ENCODE assay signal across 17 mouse cellular contexts in the genomic region with DNA sequence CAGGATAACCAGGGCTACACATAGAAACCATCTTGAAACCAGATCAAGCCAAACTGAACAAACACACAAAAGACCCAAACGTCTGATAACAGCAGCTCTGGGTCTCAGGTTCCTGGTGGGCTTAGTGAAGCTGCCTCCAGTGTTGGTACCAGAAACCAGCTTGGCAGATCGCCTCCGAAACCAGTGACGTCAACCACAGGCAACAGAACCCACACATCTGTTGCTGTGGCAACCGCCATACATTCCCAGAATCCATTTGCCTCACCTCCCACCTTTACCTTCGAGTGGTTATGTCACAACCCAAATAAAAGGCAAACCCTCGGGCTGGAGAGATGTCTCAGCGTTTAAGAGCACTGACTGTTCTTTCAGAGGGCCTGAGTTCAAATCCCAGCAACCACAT. TPM values are rescaled to one million over a fixed set of nuclear protein-coding genes. Genes with fewer than 3 reads are reported as not detected.
A peak's percentile ranks its signal among the peaks of the same experiment; 100 is the strongest.
DNase-seq lines count a peak whose midpoint lies in the region.
"Had no signal": no experiment of that assay in that cellular context is flagged by ENCODE, and none has a peak within 500 bp of the region (broad histone marks: within the 10 kb centered on the region; RNA-seq: fewer than 3 reads in every experiment).

No protein-coding gene starts in this region.

- peak; percentile 54 to 64 for DNase-seq in left cerebral cortex, adult 18-20 months (ENCODE audit: low spot score in 2 of 2)
- no peak for DNase-seq in left cerebral cortex, adult 11 months (ENCODE audit: low spot score)
- peak; percentile 57 for DNase-seq in right cerebral cortex, adult 18-20 months
- no peak for DNase-seq in right cerebral cortex, postnatal 10 days (ENCODE audit: low spot score in 2 of 2)
- peak; percentile 66 for DNase-seq in brain, adult 2 months (ENCODE audit: low read depth, low spot score)
- DNase-seq in right cerebral cortex, postnatal 14 days, result peak; percentile 50
- no peak for DNase-seq in cerebellum, postnatal 25 days
- DNase-seq: adrenal gland, adult 2 months; adrenal gland, postnatal 14 days; B cell, adult 2 months; cerebellum, adult 11-12 months; cerebellum, adult 8-10 months; cerebellum, postnatal 10 days; gastrocnemius, postnatal 25 days; heart, adult 2 months; heart, postnatal 14 days; heart, postnatal 4 days had no signal

RNA-seq across cellular contexts. Expression of gene Ddx39, which starts 7.4 kb away (rescaled TPM):
- total RNA-seq in left cerebral cortex, adult 18-20 months (2021), result 10 to 100 TPM; 14.6 to 19.2 TPM

RNA-seq across cellular contexts. Expression of gene Pkn1, which starts 8.6 kb away (rescaled TPM):
- total RNA-seq in left cerebral cortex, adult 18-20 months (2021), result 10 to 100 TPM; 53.9 to 65.2 TPM

RNA-seq across cellular contexts. Expression of gene Adgre5, which starts 33.6 kb away (rescaled TPM):
- 10 to 100 TPM; 11.8 TPM for total RNA-seq in left cerebral cortex, adult 18-20 months (2021)

RNA-seq across cellular contexts. Expression of gene Ptger1, which starts 41.1 kb away (rescaled TPM):
- total RNA-seq in left cerebral cortex, adult 18-20 months (2021), result 1 to 10 TPM; 1.2 to 1.6 TPM

RNA-seq across cellular contexts. Expression of gene Gipc1, which starts 55.1 kb away (rescaled TPM):
- total RNA-seq in left cerebral cortex, adult 18-20 months (2021), result 10 to 100 TPM; 86.0 to 86.7 TPM

Comparison
In these comparisons a context has a peak if more than half of its experiments do, and no peak if none do; other contexts are left out.
1. DNase-seq: peak in left cerebral cortex, adult 18-20 months (2 of 2), right cerebral cortex, adult 18-20 months (single experiment), brain, adult 2 months (single experiment) and right cerebral cortex, postnatal 14 days (single experiment); none in left cerebral cortex, adult 11 months (single experiment), right cerebral cortex, postnatal 10 days (0 of 2) and cerebellum, postnatal 25 days (0 of 2).